Mouse (Mus musculus) adrenal gland, adult 8-10 months (tissue): ENCODE measurements around the gene Actl7b. TPM values are rescaled to one million over a fixed set of nuclear protein-coding genes. Genes with fewer than 3 reads are reported as not detected.

Experiments used
- DNase-seq: peaks from one replicate; pipeline ENCODE4 v3.0.0; 2022
- total RNA-seq, 4 experiments: library from RNA; stranded (reverse); gene quantifications; 2 replicates each; pipeline ENCODE4 v1.2.4; 2022

Actl7b gene
- under 1 TPM in 1 of 4 experiments, not detected in 3; 0.24 TPM for total RNA-seq

DNA sequence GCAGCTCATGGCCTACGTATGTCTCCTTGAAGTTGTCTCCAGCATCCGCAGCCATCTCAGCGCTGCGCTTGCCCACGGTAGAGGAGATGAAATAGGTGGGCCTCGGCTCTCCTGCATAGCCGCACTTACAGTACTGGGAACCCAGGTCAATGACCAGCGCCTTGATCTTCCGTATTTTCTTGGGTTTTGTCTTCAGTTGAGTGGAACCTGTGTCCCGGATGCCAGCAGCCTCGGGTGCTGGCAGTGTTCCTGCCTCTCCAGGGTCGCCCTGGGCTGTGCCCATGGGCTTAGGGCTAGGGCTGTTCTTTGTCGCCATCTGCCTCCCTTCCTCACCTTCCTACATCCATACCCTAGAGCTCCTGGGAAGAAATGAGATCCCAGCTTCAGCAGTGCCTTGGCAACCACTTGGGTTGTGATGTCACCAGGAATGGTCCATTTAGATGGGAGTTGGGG, at the start of gene Actl7b:
Actl7b (minus strand) TSS at position 403 of the 453 bp plus-strand sequence.
- DNase-seq, result no peak

DNA sequence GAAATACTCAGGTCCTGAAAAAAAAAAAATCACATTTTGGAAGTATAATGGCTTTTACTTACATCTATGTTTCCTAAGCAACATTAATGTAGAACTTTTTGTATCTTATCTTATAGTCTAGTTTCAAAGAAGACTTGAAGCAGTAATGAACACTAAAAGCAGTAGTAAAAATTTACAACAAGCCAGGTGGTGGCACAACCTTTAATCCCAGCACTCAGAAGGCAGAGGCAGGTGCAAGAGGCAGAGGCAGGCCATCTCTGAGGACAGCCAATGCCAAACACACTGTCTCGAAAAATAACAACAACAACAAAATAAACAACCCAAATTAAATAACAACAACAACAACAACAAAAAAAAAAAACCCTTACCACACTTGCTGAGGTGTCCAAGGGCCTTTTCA, 29.8 kb upstream of the Actl7b start:
- no peak for DNase-seq

DNA sequence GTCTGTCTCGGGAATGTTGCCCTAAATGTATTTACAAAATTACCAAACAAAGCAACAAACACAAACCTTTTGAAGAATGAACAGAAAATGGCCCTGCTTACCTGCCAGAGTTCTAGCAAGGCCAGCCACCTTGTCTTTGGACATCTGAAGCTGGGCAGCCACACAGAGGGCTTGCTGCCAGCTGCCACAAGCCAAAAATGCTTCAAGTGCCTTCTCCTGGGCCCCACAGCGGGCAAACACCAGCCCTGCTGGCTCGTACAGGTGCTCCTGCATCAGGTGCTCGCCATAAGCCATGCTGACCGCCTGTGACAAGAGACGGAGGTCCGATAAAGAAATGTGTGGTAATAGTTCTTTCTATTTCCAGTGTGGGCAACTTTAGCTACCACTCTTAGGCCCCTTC, 27.7 kb upstream of the Actl7b start:
- no peak for DNase-seq

DNA sequence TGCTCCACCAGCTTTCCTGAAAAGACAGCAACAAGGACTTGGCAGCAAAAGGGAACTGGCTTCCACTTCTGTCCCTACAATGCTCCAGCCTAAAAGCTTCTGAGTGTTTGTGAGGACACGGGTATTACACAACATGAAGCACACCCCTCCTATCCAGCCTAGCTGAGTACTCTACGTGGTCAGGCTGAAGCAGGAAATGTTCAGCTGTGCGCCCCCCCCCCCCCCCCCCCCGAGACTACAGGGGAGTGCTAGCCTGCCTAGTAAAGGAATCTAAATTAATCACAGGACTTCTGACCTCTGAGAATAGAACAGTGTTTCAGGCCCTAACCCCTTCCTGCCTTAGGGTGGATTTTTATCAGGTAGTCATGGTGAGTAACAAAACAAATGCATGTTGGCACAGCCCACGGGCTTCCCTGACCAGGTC, 26.6 kb upstream of the Actl7b start:
- no peak for DNase-seq

DNA sequence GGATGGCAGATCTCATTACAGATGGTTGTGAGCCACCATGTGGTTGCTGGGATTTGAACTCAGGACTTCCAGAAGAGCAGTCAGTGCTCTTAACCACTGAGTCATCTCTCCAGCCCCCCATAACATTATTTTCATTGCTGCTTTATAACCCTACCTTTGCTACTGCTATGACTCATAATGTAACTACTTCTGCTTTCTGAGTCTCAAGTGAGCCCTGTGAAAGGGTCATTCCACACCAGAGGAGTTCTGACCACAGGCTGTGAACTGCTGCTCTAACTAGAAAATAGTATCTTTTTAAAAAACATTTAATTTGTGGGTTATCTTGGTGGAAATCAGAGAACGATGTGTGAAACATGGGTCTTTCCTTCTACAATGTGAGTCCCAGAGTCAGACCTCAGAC, 16.4 kb upstream of the Actl7b start:
- DNase-seq, result no peak

DNA sequence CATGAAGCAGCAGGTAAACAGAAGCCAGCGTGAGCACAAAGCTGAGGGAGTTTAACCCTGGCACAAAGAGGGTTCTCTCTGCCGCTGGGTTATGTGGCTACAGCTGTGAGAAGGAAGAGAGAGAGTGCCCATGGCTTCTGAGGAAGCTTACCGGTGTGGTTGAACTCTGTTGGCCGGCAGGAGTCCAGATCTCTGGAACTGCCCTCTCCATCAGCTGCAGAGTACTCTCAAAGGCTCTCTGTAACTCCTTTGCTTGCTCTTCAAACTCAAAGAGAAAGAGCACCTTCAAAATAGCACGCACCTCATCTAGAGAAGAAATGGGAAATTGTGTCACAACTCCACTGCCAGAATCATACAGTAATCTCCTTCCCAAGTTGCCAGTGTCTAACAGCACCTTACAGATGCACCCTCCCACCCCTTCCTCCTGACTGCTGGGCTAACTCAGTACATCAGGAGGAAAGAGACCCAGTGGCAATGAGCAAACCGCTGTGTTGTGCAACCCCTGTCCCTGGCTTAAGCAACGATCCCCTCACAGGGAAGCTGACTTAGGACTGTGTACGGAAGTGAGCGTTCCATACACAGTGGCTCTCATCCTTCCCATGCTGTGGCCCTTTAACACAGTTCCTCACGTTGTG, 15.8 kb upstream of the Actl7b start:
- no peak for DNase-seq

DNA sequence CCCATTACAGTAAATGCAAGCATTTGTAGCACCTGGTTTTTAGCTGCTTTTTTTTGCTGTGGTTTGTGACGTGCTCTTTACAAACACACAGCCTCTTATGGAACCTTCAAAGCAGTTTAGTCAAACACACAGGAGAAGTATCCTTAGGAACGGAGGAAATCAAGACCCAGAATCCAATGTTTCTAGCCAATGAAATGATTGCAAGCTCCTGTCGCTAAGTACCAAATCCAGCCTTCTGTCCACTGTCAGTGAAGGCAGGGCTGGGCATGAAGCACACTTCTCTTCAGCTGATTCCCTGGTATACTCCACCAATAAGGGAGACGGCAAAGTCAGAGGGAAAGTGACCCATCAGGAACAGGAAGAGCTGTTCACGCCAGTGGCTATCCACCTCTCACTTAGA, 14.8 kb upstream of the Actl7b start:
- DNase-seq, result no peak

DNA sequence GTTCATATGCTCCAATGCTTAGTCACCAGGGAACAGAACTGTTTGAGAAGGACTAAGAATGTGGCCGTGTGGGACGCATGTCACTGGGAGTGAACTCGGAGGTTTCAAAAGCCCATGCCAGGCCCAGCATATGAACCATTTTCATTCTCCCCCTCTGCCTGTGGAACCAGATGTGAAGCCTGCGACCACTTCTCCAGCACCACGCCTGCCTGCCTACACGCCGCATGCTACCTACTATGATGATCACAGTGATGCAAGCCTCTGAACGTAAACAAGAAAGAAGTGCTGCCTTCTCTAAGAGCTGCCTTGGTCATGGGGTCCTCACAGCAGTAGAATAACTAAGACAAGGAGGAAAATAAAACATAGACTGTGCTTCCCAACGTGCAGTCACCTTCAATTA, 6.2 kb upstream of the Actl7b start:
- DNase-seq, result no peak

DNA sequence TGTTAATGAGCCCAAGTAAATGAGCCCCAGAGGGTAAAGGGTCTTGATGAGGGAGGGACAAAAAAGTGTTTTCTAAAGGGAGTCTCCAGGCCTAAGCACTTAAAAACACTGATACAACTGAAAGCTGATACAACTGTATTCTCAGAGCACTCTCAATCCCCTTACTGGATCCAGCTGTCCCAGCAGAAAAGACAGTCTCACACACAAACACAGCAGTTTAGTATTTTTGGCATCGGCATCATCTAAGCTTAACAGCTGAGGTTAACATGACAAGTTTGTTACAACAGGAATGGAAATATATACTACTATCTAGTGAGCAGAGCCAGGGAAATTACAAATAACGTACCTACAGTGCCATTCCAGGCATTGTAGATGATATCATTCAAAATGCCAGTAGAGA, 5.1 kb upstream of the Actl7b start:
- no peak for DNase-seq

DNA sequence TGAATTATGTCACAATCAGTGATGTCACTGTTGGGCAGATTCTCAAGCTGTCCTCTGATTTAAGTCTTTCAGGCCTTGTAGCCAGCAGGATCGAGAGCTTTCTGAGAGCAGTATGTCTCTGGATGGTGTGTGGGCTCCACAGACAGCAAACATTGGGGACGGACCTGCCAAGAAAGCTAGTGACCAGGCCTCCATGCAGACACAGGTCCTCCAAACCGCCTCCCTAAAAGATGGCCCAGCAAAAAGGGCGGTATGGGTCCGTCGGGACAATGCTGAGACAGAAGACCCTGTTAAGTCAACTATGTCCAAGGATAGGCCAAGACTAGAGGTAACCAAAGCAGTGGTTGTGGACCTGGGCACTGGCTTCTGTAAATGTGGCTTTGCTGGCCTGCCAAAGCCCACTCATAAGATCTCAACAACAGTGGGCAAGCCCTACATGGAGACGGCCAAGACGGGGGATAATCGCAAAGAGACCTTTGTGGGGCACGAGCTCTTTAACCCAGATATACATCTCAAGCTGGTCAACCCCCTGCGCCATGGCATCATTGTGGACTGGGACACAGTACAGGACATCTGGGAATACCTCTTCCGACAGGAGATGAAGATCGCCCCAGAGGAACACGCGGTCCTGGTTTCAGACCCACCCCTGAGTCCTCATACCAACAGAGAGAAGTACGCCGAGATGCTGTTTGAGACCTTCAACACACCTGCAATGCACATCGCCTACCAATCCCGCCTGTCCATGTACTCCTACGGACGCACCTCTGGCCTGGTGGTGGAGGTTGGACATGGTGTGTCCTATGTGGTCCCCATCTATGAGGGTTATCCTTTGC, 2.3 kb upstream of the Actl7b start, which contains the start of gene Actl7a:
Actl7a (plus strand) TSS at position 51 of the 833 bp plus-strand sequence.
- DNase-seq, result no peak

DNA sequence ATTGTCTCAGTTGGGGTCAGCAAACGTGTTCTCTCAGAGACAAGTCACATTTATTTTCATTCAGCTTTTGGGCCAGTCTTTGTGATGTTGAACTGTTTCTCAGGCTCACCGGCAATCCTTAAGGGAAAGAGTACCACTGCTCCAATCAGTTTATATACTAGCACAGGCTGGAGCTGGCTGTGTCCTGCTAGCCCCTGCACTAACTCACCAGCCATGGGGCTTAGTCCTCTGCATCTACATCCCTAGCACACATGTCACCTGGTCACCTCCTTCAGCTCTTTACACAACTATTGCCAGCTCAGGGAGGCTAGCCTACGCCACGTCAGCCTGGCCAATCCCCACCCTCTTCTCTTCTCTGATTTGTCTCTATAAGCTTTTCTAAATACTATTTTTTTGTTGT, 1.5 kb upstream of the Actl7b start:
- no peak for DNase-seq

DNA sequence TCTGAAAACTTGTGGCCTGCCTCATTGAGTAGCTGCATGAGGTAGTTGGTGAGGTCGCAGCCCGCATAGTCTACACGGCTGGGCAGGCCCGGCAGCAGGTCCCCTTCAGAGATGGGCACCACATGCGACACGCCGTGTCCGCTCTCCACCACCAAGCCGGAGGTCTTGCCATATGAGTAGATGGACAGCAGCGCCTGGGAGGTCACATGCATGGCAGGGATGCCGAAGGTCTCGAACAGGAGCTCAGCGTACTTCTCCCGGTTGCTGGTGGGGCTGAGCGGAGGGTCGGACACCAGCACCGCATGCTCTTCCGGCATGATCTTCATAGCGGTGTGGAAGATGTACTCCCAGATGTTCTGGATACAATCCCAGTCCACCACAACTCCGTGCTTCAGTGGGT, 632 bp downstream of the Actl7b start:
- no peak for DNase-seq

DNA sequence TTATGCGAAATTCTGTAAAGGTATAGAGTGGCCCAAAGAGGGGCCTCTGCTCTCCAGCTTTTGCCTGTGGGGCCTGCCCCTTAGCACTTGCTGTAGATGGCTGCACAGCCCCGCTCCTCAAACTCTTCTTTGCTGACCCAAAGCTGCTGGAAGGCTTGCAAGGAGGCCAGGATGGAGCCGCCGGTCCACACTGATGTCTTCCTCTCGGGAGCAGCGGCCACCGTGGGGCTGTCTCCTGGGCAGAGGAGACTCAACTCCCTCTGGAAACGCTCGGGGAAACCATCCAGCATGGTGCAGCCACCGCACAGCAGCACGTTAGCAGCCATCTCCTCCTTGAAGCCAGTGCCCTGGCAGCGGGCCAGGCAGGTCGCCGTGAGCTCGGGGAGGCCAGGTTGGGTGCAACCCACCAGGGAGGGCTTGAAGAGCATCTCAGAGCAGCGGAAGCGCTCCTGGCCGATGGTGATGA, 1.2 kb downstream of the Actl7b start, which contains the start of gene Gm26657:
Gm26657 (plus strand) TSS at position 51 of the 466 bp plus-strand sequence.
- DNase-seq, result no peak

DNA sequence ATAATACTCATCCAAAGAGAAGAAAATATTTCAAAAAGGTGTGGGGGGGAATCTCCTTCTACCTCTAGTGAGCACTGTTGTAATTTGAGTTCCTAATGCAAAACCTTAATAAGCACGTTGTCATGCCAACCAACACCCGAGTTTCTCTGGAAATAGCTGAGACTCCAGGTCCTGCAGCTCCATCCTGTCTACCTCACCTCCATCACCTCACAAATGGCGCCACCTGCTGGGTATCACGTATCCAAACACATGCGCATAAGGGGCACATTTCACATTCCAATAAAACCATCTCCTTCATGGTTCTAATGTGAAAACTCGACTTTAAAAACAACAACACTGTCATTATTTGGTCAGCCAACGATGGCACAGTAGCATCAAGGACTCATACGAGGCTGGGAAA, 15.4 kb downstream of the Actl7b start:
- DNase-seq, result no peak

DNA sequence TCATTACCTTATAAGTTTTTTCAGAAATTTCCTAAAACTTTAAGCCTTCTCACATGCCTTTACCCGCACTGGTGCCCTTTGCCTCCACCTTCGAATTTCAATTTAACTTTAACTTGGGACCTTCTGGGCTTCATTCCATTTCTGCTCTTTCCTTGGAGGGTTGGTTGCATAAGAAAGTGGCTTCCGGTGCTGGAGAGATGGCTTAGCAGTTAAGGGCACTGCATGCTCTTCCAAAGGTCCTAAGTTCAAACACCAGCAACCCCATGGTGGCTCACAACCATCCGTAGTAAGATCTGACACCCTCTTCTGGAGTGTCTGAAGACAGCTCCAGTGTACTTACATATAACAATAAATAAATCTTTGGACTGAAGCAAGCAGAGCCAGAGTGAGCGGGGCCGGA, 18.0 kb downstream of the Actl7b start:
- no peak for DNase-seq

DNA sequence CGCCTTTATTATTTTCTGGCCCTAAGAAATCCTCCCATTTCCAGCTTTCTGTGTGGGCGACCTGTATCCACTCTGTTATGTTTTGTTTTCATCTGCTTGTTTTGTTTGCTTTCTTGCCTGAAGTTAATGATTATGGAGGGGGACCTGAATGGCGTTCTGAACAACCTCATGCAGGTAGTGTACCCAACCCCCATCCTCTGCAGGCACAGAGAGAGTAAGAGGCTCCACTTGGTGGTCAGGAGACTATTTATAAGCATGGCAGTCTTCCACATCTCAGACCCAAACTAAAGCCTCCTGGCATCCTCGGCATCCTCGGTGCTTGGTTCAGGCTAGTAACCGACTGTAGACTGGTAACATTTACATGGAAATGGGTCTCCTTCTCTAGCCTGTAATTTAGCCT, 18.9 kb downstream of the Actl7b start:
- no peak for DNase-seq

DNA sequence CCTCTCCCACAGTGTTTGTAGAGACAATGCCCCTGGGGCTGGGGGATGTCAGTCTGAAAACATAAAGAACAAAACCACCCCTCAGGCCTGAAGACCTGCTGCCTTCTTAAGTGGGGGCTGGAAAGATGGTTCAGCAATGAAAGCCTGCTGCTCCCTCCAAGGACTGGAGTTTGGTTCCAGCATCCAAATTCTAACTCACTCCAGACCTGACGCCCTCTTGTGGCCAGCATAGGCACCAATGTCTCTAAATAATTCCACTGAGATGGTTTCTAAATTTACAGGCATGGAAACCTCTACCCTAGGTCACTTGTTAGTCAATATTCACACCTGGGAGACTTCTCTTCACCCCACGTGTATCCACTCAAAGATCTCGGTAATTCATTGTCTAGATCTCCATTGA, 19.8 kb downstream of the Actl7b start:
- no peak for DNase-seq

DNA sequence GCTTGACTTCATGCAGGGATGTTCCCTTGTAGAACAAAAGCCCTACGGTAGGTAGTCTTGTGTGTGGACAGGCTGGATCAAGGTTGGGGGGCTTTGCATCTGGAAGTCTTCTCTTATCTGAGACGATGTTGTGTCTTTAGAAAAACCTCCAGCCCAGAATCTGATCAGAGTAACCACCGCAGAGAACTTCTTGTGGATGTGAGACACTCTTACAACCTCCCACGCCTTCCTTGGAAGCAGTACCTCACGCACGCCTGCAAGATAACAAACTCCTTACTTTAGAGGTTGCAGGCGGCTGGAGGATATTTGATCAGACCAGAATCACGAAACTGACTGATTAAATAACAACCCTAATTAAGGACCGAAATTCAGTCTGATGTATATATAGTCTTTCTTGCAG, 20.8 kb downstream of the Actl7b start:
- DNase-seq, result no peak

DNA sequence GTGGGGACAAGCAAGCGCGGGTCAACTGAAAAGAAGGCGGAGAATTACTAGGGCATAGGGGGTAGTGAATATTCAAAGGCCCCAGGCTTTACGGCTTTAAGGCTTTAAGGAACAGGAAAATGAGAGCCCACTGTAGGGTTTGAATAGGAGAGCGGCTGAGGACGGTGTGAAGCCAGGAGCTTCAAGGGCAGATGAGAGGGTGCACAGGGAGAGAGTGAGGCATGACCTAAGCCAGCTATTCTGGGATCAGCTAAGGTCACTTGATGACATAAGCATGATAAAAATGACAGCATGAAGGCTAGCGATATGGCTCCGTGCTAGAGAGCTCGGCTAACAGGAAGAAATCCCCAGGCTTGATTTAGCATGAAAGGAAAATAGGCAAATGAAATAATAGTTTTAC, 21.8 kb downstream of the Actl7b start:
- DNase-seq, result no peak

DNA sequence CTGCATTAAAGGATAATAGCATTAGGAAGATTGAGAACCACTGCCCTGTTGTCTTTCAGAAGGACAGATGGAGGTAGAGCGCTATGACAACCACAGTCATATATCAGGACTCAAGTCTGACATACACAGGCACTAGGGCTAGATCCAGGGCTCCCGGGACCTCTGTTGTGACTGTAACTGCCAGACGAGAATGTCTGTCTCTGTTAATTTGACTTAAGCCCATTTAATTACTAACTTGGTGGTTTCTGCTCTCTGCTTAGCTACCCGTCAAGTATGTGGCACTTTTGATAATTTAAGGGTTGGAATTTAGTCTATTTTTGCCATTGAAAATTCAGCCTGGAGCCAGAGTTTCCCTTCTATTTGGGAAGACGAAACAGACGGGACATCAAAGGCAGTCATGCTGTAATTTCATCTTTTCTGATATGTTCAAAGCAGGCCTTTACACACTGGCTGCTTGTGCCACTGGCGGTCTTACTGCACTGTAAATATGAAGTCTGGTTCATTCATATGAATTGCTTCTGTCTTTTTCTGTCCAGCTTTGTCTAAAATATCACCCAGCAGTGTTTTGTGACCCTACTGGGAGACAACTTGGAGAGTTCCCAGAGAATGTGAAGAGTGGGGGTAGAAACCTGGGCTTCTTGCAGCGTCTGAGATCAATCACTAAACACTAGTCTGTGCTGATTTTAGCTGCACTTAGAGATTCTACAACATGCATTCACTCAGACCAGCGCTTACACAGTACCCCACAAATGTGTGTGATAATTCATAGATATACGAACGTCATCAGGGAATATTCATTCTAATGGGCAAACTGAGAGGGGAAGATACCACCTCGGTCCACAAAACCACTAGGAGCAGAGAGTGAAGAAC, 22.4 kb downstream of the Actl7b start:
- no peak for DNase-seq

DNA sequence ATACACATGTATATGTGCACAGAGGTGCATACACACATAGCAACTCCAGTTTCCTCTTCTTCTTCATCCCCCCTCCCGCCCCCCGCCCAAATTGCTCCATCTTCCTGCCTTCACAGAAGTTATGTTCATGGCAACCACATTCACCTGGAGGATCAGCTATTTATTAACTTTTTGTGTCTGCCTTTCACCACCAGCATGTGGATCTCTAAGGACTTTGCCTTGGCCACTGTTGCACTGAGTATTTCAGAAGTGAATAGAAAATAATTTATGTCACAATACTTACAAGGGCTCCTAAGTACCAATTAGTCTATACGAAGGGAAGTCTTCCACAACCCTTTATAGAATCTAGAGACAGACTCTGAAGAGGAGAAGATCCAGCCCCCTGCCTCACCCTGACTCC, 23.3 kb downstream of the Actl7b start:
- DNase-seq, result no peak

DNA sequence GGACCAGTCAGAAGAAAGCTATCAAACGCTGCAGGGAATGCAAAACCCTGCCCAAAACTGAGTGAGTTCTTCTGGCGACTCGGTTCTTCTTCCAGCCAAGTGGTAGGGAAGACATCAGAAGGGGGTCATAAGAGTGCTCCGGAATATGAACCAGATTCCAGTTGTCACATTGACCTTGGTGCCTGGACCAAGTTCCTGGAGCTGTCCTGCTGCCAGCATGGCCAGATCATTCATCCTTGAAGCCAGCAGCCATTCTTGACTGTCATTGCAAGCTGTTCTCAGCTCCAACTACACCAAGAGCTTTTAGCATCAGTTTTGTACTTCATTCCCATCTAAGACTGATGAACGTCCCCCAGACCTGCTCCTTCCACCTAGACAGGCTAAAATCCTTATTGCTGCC, 24.4 kb downstream of the Actl7b start:
- DNase-seq, result peak; percentile 32

DNA sequence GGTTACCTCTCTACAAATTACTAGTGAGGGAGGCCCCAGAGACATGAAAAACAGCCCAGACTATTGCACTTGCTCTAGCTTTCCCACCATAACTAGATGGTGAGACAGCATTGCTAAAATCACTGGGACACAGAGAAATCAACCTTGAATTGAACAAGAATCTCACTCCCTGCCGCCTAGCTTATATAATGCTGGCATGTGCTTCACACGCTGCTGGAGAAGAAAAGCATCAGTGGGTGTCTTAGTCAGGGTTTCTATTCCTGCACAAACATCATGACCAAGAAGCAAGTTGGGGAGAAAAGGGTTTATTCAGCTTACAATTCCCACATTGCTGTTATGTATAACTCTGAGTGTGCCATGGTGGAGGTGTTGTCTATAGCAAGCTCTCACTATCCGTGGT, 28.1 kb downstream of the Actl7b start:
- DNase-seq, result no peak
